Mouse (Mus musculus): Measurements from ENCODE around the gene Foxk2.
"Not testable (repeated sequence)": the region's sequence is repeated elsewhere in the genome, so short reads cannot be mapped to it uniquely, and the experiment has no call there.

Foxk2 gene

DNA sequence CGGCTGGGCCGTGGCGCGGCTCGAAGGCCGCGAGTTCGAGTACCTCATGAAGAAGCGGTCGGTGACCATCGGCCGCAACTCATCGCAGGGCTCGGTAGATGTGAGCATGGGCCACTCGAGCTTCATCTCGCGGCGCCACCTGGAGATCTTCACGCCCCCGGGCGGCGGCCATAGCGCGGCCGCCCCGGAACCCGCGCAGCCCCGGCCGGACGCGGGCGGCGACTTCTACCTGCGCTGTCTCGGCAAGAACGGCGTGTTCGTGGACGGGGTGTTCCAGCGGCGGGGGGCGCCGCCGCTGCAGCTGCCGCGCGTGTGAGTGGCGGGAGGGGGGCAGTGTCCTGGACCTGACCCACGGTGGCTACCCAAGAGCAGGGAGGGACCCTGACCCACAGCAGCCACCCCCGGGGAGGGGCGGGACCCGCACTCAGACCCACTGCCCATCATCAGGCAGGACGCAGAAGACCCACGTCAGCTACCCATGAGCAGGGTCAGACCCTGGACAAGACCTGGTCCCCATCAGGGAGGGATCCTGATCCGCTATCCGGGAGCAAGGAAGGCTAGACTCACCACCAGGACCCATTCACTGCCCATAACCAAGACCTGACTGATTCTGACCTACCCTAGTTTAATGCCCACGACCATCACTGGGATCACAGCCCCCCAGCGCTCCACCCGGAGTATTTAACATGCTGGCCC lies 569 bp downstream of the Foxk2 start:
- in situ Hi-C loops (cut with MboI; ENCODE audit: low pct_unique_long_range_greater_than_20kb in 1 of 2, low sequenced_read_pairs in 2 of 2, unreplicated experiment in 1 of 2): no loop called here

DNA sequence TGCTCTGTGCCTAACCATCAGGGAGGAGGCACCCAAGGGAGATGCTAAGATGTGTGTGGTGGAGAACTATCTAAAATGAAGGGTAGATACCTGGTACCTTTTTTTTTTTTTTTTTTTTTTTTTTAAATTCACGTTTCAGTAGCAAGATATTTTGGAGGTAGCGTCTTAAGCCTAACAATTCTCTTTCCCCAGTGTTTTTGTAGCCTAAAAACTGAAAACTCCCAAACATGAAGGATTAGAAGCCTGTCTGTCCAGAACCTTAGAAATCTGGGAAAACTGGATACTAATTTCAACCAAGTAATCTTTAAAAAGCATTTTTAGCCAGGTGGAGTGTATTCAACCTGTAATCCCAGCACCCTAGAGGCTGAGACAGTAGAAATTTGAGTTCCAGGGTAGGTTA lies 1.3 kb downstream of the Foxk2 start:
- in situ Hi-C loops (cut with MboI; ENCODE audit: low pct_unique_long_range_greater_than_20kb in 1 of 2, low sequenced_read_pairs in 2 of 2, unreplicated experiment in 1 of 2): no loop called here

DNA sequence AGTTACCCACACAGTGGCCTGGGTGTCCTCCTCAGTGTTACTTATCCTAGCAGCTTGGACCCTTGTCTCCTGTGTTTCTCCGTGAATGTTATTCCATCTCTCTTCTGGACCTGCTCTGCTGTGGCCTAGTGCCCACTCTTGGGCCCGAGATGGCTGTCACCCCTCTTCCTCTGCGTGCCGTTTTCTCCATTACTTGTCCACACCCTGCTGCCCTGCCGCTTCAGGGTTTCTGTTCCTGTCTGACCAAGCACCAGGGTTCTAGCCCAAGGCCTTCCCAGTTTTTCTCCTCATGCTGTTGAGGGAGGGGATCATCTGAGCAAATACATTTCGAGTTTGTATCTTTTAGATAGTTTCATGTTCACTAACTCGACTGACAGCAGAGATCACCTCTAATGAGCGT lies 17.7 kb downstream of the Foxk2 start:
- in situ Hi-C loops (cut with MboI; ENCODE audit: low pct_unique_long_range_greater_than_20kb in 1 of 2, low sequenced_read_pairs in 2 of 2, unreplicated experiment in 1 of 2): no loop called here

DNA sequence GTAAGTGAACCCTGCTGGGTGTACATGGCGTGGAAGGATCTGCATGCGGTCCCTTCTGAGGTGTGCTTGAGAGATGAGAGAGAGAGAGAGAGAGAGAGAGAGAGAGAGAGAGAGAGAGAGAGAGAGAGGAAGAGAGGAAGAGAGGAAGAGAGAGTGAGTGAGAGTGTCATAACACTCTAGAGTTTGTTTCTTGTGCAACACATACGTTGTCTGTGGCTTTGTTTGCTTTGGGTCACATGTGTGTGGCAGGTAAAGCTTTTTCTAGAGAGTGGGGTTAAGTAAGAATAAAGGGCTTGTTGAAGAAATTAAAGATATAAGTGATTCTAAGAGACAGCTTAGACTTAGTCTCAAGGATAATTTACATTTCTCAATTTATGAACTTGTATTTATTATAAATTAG lies 18.2 kb downstream of the Foxk2 start:
- in situ Hi-C loops (cut with MboI; ENCODE audit: low pct_unique_long_range_greater_than_20kb in 1 of 2, low sequenced_read_pairs in 2 of 2, unreplicated experiment in 1 of 2): no loop called here

DNA sequence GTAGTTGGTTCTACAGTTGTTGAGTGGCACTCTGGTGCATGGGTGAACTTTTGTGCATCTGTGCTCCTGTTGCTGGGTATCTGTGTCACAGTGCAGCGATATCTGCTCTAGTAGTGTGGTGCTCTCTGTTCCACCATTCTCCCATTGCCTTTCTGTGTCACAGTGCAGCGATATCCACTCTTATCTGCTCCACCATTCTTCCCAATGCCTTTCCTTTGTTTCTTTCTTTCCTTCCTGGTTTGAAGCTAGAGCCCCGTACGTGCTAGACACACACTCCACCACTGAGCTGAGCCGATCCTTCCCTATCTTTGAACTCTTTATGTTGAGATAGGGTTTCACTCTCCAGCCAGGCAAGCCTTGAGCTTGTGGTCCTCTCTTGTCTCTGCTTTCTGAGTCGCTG lies 23.1 kb downstream of the Foxk2 start:
- in situ Hi-C loops (cut with MboI; ENCODE audit: low pct_unique_long_range_greater_than_20kb in 1 of 2, low sequenced_read_pairs in 2 of 2, unreplicated experiment in 1 of 2): no loop called here

DNA sequence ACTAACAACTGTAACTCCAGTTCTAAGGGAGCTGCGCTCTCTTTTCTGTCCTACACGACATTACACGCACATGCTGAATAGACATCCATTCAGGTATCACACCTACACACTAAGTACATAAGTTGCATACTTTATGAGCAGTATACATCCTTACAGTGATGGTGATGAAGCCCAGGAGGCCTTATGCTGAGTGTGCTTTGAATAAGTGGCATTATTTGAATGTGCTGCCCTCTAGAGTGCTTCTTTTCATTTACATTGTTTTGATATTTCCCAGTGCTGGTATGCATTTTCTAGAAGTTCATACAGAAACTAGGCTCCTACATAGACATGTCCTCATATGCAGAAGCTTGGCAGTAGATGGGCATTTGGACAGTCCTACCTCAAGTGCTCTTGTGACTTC lies 30.1 kb downstream of the Foxk2 start:
- in situ Hi-C loops (cut with MboI; ENCODE audit: low pct_unique_long_range_greater_than_20kb in 1 of 2, low sequenced_read_pairs in 2 of 2, unreplicated experiment in 1 of 2): no loop called here

DNA sequence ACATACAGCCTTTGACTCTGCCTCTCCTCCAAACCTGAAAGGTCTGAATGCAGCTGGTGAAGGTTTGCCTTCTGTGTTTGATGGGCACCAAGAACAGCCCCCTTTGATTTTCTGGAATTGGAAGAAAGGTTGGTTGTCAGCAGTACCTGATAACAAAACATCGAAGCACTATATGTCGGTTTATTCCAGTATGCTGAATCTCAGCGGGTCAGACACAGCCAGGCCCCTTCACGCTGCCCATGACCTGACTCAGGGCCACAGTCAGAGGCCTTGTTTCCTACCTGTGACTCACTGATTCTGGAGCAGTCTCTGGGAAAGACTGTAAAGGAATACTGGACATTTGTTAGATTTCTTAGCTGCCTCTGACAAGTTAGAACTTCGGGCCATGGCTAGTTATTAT lies 35.0 kb downstream of the Foxk2 start:
- in situ Hi-C loops (cut with MboI; ENCODE audit: low pct_unique_long_range_greater_than_20kb in 1 of 2, low sequenced_read_pairs in 2 of 2, unreplicated experiment in 1 of 2): no loop called here

DNA sequence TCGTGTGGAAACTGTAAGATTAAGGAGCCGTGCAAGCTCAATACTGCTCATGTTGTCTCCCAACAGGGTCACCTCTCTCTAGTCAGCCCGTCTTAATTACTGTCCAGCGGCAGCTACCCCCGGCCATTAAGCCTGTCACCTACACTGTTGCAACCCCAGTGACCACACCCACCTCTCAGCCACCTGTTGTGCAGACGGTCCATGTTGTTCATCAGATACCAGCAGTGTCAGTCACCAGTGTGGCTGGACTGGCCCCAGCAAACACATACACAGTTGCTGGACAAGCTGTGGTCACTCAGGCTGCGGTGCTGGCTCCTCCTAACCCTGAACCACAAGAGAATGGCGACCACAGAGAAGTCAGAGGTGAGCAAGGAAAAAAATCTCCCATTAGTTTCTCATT lies 38.7 kb downstream of the Foxk2 start:
- in situ Hi-C loops (cut with MboI; ENCODE audit: low pct_unique_long_range_greater_than_20kb in 1 of 2, low sequenced_read_pairs in 2 of 2, unreplicated experiment in 1 of 2): no loop called here

DNA sequence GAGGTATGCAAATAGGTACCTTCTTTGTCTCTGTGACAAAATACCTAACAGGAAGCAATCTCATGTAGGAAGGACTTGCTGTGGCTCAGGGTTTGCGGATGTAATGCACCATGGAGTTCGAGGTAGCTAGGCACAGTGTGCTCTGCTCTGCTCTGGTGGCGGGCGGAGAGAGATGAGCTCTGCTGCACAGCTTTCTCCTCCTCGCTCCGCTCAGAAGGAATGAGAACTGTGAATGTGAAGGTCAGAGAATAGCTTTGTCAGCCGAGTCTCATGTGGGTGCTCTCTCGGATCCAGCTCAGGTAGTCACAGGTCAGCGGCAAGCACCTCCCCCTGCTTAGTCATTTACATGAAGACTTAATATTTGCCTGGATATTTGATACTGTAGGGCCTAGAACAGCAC lies 40.5 kb downstream of the Foxk2 start:
- in situ Hi-C loops (cut with MboI; ENCODE audit: low pct_unique_long_range_greater_than_20kb in 1 of 2, low sequenced_read_pairs in 2 of 2, unreplicated experiment in 1 of 2): no loop called here

DNA sequence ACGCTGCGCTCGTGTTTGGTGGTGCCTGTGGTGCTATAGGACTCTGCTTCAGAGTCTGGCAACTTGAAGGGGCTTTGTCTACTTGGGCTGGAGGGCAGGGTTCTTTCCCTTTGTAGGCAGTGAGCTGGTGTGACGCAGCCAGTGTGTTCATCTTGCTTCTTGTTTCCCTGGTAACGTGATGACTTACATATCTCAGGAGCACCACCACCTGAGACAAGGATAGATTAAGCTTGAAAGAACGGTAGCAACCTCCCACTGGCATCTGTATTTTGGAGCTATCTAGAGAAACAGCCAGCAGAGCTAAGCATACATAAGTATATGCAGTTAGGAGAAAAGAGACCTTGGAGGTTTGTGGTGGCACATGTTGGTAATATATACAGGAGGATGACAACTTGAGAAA lies 45.6 kb downstream of the Foxk2 start:
- in situ Hi-C loops (cut with MboI; ENCODE audit: low pct_unique_long_range_greater_than_20kb in 1 of 2, low sequenced_read_pairs in 2 of 2, unreplicated experiment in 1 of 2): no loop called here

DNA sequence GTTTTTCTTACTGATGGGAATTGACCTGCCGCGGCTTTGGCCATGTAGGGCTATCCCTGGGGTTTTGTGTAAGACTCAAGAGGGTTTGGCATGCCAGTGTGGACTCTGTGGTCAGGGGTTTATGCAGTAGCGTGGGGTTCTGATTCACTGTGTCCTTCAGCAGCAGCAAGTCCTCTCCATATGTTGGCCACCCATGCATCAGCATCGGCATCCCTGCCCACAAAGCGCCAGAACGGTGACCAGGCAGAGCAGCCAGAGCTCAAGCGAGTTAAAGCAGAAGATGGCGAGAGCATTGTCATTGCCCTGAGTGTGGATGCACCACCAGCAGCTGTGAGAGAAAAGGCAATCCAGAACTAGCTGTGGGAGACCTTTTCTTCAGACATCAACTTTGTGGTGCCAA lies 46.8 kb downstream of the Foxk2 start:
- in situ Hi-C loops (cut with MboI; ENCODE audit: low pct_unique_long_range_greater_than_20kb in 1 of 2, low sequenced_read_pairs in 2 of 2, unreplicated experiment in 1 of 2): no loop called here

DNA sequence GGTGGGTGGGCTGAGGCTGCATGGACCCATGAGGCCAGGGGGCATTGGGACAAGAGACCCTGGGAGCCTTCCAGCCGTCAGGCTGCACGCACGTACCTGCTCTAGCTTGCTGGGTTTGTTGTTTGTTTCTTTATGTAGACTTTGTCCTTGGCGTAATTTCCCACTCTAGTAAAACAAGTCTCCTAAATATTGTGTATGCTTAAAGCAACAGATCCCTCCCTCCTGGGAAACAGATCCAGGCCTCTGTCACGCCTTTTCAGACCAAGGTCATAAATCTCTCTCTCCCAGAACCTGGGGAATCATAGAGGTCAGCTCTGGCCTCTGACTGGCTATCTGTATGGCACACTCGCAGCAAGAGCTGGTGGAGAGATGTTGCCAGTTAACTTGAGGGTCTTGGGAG lies 47.9 kb downstream of the Foxk2 start:
- in situ Hi-C loops (cut with MboI; ENCODE audit: low pct_unique_long_range_greater_than_20kb in 1 of 2, low sequenced_read_pairs in 2 of 2, unreplicated experiment in 1 of 2): not testable (repeated sequence)

DNA sequence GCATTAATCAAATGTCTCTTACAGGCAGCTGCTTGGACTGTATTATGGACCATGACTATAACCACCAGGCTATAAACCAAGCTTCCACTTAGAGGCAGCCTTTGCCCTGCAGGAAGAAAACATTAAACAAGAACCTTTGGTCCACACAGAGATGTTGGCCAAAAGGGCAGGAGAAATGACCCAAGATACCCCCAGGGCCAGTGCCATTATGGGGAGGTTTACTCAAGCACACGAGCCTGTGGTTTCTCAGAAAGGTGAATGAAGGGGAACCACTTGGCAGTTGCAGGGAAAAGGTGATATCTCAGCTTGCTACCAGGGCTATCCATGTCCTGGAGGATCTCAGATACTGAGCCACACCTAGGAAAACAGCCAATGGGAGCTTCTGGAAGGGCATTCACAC lies 66.2 kb downstream of the Foxk2 start:
- in situ Hi-C loops (cut with MboI; ENCODE audit: low pct_unique_long_range_greater_than_20kb in 1 of 2, low sequenced_read_pairs in 2 of 2, unreplicated experiment in 1 of 2): no loop called here

DNA sequence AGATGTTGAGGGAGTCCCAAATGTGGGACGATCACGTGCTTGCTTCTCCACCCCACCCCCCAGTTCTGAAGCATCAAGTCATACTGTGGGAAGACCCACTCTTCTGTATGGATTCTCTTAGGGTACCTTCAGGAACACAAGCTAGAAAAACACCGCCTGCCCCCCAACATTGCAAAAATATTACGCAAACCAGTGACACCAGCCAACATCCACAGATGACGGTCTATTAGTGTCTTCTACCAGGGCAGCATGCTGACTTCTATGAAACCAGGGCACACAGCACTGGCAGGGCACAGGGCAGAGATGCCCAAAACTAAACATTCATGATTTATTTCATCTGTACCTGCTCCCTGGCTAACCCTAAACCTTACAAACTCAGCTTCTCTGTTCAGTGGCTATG lies 66.9 kb downstream of the Foxk2 start:
- in situ Hi-C loops (cut with MboI; ENCODE audit: low pct_unique_long_range_greater_than_20kb in 1 of 2, low sequenced_read_pairs in 2 of 2, unreplicated experiment in 1 of 2): no loop called here

DNA sequence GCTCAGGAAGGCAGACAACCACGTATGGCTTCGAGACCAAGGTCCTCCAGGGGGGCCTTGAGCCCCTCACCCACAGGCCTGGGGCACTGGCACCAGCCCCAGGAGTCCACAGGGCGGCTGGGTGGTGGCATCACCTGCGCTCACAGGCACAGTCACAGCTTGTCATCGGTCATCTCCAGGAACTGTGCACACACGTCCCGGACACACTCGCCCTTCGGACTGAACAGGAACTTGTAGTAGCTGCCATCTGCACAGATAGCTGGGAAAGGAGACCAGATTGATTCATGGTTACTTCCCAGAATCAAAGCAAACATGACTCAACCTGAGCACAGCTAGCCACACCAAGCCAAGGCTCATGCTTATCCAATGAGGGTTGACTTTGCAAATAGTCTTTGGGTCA lies 68.4 kb downstream of the Foxk2 start:
- in situ Hi-C loops (cut with MboI; ENCODE audit: low pct_unique_long_range_greater_than_20kb in 1 of 2, low sequenced_read_pairs in 2 of 2, unreplicated experiment in 1 of 2): no loop called here

DNA sequence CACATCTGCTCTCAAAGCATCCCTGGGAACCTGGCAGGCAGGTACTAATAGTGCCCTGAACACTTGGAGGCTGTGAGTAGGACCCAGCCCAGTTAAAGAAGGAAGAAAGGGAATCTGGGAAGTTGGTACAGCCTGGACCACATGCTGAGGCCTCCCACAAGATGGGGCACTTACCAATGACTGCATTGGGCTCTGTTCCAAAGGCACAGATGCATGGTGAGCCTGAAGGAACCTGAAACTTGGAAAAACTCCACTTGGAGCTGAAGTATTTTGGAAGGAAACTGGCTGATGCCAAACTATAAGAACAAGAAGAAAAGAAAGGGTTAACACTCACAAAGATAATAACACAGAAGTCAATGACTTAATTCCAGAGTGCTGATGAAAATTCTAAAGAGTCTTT lies 68.8 kb downstream of the Foxk2 start:
- in situ Hi-C loops (cut with MboI; ENCODE audit: low pct_unique_long_range_greater_than_20kb in 1 of 2, low sequenced_read_pairs in 2 of 2, unreplicated experiment in 1 of 2): no loop called here

DNA sequence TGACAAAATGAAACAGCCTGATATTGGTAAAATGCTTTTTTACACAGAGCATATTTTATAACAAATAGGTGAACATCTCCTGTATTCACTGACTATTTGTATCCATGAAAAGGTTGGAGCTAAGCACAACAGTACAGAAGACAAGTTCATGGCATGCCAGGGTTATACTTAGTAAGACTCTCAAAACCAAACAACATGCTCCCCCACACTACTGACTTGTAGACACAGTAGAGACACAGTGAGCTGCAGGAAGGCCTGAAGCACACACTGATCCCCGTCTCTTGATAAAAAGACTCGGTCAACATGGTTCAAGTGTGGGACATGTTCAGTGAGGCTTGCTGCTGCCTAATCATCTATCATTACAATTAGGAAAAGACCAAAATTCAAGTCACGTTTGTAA lies 71.9 kb downstream of the Foxk2 start:
- in situ Hi-C loops (cut with MboI; ENCODE audit: low pct_unique_long_range_greater_than_20kb in 1 of 2, low sequenced_read_pairs in 2 of 2, unreplicated experiment in 1 of 2): no loop called here

DNA sequence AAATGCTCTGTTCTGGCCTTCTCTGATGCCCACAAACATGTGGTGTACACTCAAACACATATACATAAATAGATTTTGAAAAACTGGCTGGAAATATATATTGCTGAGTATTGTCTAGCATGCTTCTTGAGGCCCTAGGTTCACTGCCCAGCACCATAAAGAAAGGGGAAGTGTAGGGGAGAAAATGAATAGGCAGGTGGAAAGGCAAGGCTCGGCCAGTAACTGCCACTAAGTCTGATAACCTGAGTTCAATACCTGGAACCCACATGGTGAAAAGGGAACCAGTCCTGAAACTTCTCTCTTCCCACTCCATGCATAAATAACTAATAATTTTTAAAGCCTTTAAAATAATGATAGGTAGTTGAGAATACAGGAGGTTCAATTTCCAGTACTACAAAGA lies 79.9 kb downstream of the Foxk2 start:
- in situ Hi-C loops (cut with MboI; ENCODE audit: low pct_unique_long_range_greater_than_20kb in 1 of 2, low sequenced_read_pairs in 2 of 2, unreplicated experiment in 1 of 2): no loop called here

DNA sequence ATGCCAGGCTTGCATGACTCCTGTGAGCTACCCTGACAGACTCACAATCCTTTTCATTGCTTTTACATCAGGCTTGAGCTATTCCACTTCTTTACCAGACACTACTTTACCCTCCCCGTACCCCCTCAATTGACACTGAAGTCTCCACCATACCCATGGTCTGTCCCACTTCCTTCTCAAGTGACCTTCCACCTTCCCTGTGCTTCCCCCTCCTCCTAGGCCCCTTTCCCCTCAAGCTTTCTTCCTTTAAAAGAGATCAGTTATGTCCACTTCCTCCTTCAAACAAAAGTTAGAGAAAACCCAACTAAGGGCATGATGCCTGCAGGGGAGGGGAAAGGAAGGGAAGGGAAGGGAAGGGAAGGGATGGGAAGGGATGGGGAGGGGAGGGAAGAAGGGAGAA lies 80.5 kb downstream of the Foxk2 start:
- in situ Hi-C loops (cut with MboI; ENCODE audit: low pct_unique_long_range_greater_than_20kb in 1 of 2, low sequenced_read_pairs in 2 of 2, unreplicated experiment in 1 of 2): no loop called here

DNA sequence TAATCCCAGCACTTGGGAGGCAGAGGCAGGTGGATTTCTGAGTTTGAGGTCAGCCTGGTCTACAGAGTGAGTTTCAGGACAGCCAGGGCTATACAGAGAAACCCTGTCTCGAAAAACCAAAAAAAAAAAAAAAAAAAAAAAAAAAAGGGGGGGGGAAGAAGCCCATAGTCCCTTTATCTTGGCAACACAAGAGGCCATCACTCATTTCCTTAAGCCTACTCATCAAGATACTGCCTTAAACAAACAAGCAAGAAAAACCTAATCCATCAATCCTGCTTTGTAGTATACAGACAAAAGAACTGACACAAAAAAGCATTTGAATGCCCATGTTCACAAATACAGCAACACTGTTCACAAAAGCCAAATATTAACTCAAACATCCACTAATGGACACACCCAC lies 82.6 kb downstream of the Foxk2 start:
- in situ Hi-C loops (cut with MboI; ENCODE audit: low pct_unique_long_range_greater_than_20kb in 1 of 2, low sequenced_read_pairs in 2 of 2, unreplicated experiment in 1 of 2): not testable (repeated sequence)

DNA sequence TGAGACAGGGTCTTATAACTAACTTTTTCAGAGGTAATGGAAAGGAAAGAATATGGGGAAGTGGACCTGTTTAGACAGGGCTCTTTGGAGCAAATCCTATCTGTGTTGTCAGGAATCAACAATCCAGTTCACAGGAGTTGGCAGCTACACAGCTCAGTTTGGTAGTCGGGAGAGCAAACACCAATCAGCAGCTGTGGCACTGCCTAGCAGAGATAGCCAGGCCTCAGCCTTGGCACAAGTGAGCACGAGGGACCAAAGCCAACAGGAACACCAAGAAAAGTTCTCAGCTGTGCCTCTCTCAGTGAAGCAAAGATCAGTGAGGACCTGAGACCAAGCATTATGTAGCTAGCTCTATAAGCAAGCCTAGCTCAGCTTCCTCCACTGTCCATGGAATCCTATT lies 87.2 kb downstream of the Foxk2 start:
- in situ Hi-C loops (cut with MboI; ENCODE audit: low pct_unique_long_range_greater_than_20kb in 1 of 2, low sequenced_read_pairs in 2 of 2, unreplicated experiment in 1 of 2): no loop called here

All from mouse embryonic stem cell (cell line).